ENCODE assay signal across 11 mouse cellular contexts in genomic region chr10:69852366-69853091, GRCm38 (mm10).
A peak's percentile ranks its signal among the peaks of the same experiment; 100 is the strongest.
DNase-seq lines count a peak whose midpoint lies in the region; ATAC-seq and TF ChIP-seq lines count a peak whose summit lies in the region.
"Had no signal": no experiment of that assay in that cellular context is flagged by ENCODE, and none has a peak within 500 bp of the region (broad histone marks: within the 10 kb centered on the region; RNA-seq: fewer than 3 reads in every experiment).

No protein-coding gene starts in this region.

- H3K9me3 ChIP-seq in limb, embryonic 14.5 days (ENCODE audit: control insufficient read depth, low read length): no peaks in the 10 kb centered on the region
- no peaks in the 10 kb centered on the region for H3K9me3 ChIP-seq in limb, embryonic 10.5 days (replicated peaks)
- H3K9me3 ChIP-seq in limb, embryonic 15.5 days: no peaks in the 10 kb centered on the region
- H3K9me3 ChIP-seq: midbrain, embryonic 12.5 days had no signal

- 0 out of 2 replicates have a peak overlapping the region, but pooled peaks have one; percentile 8 for H3K27ac ChIP-seq in limb, embryonic 14.5 days (replicated peaks; ENCODE audit: low read depth, low read length)
- H3K27ac ChIP-seq in limb, embryonic 10.5 days: no peak overlapping the region
- H3K27ac ChIP-seq in limb, embryonic 15.5 days: no peak overlapping the region
- H3K27ac ChIP-seq: midbrain, embryonic 12.5 days had no signal

- no peaks in the 10 kb centered on the region for H3K36me3 ChIP-seq in limb, embryonic 14.5 days (ENCODE audit: control insufficient read depth, insufficient read depth, low read length)
- H3K36me3 ChIP-seq in limb, embryonic 10.5 days: no peaks in the 10 kb centered on the region
- H3K36me3 ChIP-seq in limb, embryonic 15.5 days: no peaks in the 10 kb centered on the region
- H3K36me3 ChIP-seq: midbrain, embryonic 12.5 days had no signal

- no peak overlapping the region for H3K4me2 ChIP-seq in limb, embryonic 14.5 days (replicated peaks; ENCODE audit: low read depth, low read length, severe bottlenecking)
- H3K4me2 ChIP-seq in limb, embryonic 15.5 days: 0 out of 2 replicates have a peak overlapping the region, but pooled peaks have one; percentile 3
- H3K4me2 ChIP-seq: midbrain, embryonic 12.5 days had no signal

- no peak overlapping the region for H3K4me3 ChIP-seq in limb, embryonic 14.5 days (replicated peaks; ENCODE audit: low read length)
- H3K4me3 ChIP-seq in limb, embryonic 10.5 days: no peak overlapping the region
- no peak overlapping the region for H3K4me3 ChIP-seq in limb, embryonic 15.5 days
- H3K4me3 ChIP-seq: midbrain, embryonic 12.5 days had no signal

- DNase-seq in embryo, embryonic 10 days (ENCODE audit: low spot score): peak; percentile 25
- DNase-seq in embryo, embryonic 11 days: no peak
- peak; percentile 47 for DNase-seq in limb, embryonic 14.5 days (ENCODE audit: low spot score)
- no peak for DNase-seq in limb, embryonic 10.5 days (ENCODE audit: low spot score)
- DNase-seq in ES-CJ7 (ENCODE audit: low read depth, low spot score): peak; percentile 66
- DNase-seq in layer of hippocampus, postnatal 10 days (ENCODE audit: low spot score in 2 of 2): no peak
- DNase-seq: kidney, postnatal 10 days; left cerebral cortex, postnatal 4 days had no signal

- ATAC-seq in limb, embryonic 14.5 days (ENCODE audit: low FRiP score, low read depth): no peak; the same call in 1 of the 2 replicates
- ATAC-seq in limb, embryonic 15.5 days (ENCODE audit: insufficient number of reproducible peaks, low FRiP score, low TSS enrichment, low read depth): no peak
- no peak for ATAC-seq in activated CD4-positive, CD25-positive, alpha-beta regulatory T cell, adult 4 months

- no peaks in the 10 kb centered on the region for H3K27me3 ChIP-seq in limb, embryonic 14.5 days (ENCODE audit: control insufficient read depth, insufficient read depth, low read length)
- no peaks in the 10 kb centered on the region for H3K27me3 ChIP-seq in limb, embryonic 10.5 days (ENCODE audit: low read depth, poor library complexity, severe bottlenecking)
- H3K27me3 ChIP-seq in limb, embryonic 15.5 days: no peaks in the 10 kb centered on the region
- H3K27me3 ChIP-seq: midbrain, embryonic 12.5 days had no signal

- H3K4me1 ChIP-seq in limb, embryonic 14.5 days (ENCODE audit: control insufficient read depth, insufficient read depth, low read length): peaks cover 4% of the 10 kb centered on the region; the same call in 1 of the 2 replicates
- no peaks in the 10 kb centered on the region for H3K4me1 ChIP-seq in limb, embryonic 10.5 days
- no peaks in the 10 kb centered on the region for H3K4me1 ChIP-seq in limb, embryonic 15.5 days
- H3K4me1 ChIP-seq: midbrain, embryonic 12.5 days had no signal

- no peak for TF ChIP-seq POLR2A in limb, embryonic 14.5 days (IDR thresholded peaks at IDR 0.05; ENCODE audit: borderline replicate concordance, extremely low read depth, insufficient read depth, insufficient read length)

- no peak overlapping the region for H3K9ac ChIP-seq in limb, embryonic 14.5 days (ENCODE audit: low read depth, low read length, severe bottlenecking)
- no peak overlapping the region for H3K9ac ChIP-seq in limb, embryonic 15.5 days
- H3K9ac ChIP-seq: midbrain, embryonic 12.5 days had no signal

- 54% methylated on average over 5 of the region's 5 CpGs for WGBS in limb, embryonic 14.5 days
- WGBS in limb, embryonic 10.5 days: 69% methylated on average over 5 of the region's 5 CpGs
- 49% methylated on average over 5 of the region's 5 CpGs for WGBS in limb, embryonic 15.5 days

Comparison
In these comparisons a context has a peak if more than half of its experiments do, and no peak if none do; other contexts are left out.
1. DNase-seq: peak in embryo, embryonic 10 days (single experiment), limb, embryonic 14.5 days (single experiment) and ES-CJ7 (single experiment); none in embryo, embryonic 11 days (single experiment), limb, embryonic 10.5 days (single experiment) and layer of hippocampus, postnatal 10 days (0 of 2).